Mouse (Mus musculus) limb, embryonic 11.5 days (tissue): Measurements from ENCODE around the gene Mical2. TPM values are rescaled to one million over a fixed set of nuclear protein-coding genes. Genes with fewer than 3 reads are reported as not detected.

Experiments used
- ATAC-seq: fragments of 200-750 bp; cut with Nextera tagmentation; 2 replicates; pipeline ENCODE4 v1.8.0; 2017; ENCODE audit warnings: low read depth; ENCODE audit not compliant: insufficient number of reproducible peaks, low FRiP score, low TSS enrichment
- DNase-seq: peaks from one replicate; pipeline ENCODE4 v3.0.0-alpha.2; 2015; ENCODE audit warnings: low spot score
- H3K27ac ChIP-seq: fragments of 300-500 bp; sonication (generic); replicated peaks from 2 replicates; pipeline ENCODE4 v1.5.1; 2014; ENCODE audit warnings: low read depth, mild to moderate bottlenecking, low read length
- H3K27me3 ChIP-seq: fragments of 300-500 bp; sonication (generic); 2 replicates; pipeline ENCODE4 v1.6.1; 2014; ENCODE audit warnings: mild to moderate bottlenecking, low read length, mixed read lengths; ENCODE audit not compliant: control insufficient read depth, insufficient read depth
- H3K36me3 ChIP-seq: fragments of 300-500 bp; sonication (generic); 2 replicates; pipeline ENCODE4 v1.6.1; 2014; ENCODE audit warnings: mild to moderate bottlenecking, low read length, moderate library complexity, mixed read lengths; ENCODE audit not compliant: control insufficient read depth, insufficient read depth
- H3K4me1 ChIP-seq: fragments of 300-500 bp; sonication (generic); 2 replicates; pipeline ENCODE4 v1.6.1; 2014; ENCODE audit warnings: low read length, mixed read lengths; ENCODE audit not compliant: control insufficient read depth, insufficient read depth
- H3K4me2 ChIP-seq: fragments of 300-500 bp; sonication (generic); 2 replicates; pipeline ENCODE4 v1.6.1; 2014; ENCODE audit warnings: low read depth, mild to moderate bottlenecking, moderate library complexity; ENCODE audit not compliant: severe bottlenecking
- H3K4me3 ChIP-seq: fragments of 300-500 bp; sonication (generic); 2 replicates; pipeline ENCODE4 v1.5.1; 2014; ENCODE audit warnings: low read depth, low read length
- H3K9ac ChIP-seq: fragments of 300-500 bp; sonication (generic); 2 replicates; pipeline ENCODE4 v1.6.1; 2014; ENCODE audit warnings: mild to moderate bottlenecking, low read length
- H3K9me3 ChIP-seq: fragments of 300-500 bp; sonication (generic); 2 replicates; pipeline ENCODE4 v1.6.1; 2016; ENCODE audit warnings: low read length; ENCODE audit not compliant: control insufficient read depth
- WGBS: fragments of 180-500 bp; shearing (Covaris S2); extraction: QIAGEN DNeasy Blood & Tissue Kit; methylation state at CpG from one replicate; pipeline ENCODE4 v1.1.7; 2014; 5-methylcytosine and 5-hydroxymethylcytosine counted together
- polyA plus RNA-seq: library from polyadenylated mRNA; unstranded; fragments of >200 nt; fragmentation: Nextera tagmentation; extraction: Ambion mirVana; gene quantifications from 2 replicates; pipeline ENCODE4 v1.2.1, GENCODE M21; 2014

The Mical2 gene
- polyA plus RNA-seq, 1 experiment from 2014 or later = 2.3 TPM

DNA sequence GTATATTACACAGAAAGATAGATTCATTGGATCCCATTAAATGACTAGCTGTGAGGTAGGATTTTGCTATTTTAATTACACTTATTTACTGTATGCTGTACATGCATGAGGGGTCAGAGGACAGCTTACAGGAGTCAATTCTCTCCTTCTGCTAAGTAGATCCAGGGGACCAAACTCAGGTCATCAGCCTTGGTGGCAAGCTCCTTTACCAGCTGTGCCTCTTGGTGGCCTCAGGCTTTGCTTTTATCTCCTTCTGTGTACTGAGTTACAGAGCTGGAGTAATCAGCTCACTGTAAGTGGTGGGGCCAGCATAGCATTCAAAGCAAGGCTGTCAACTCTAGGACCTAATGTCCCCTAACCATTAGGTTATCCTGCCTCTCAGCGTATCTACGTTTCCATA lies 229.3 kb downstream of the Mical2 start:
- H3K4me1 ChIP-seq = peaks cover 20% of the 10 kb centered on the region
- 88% methylated on average over 2 of the region's 2 CpGs for WGBS

DNA sequence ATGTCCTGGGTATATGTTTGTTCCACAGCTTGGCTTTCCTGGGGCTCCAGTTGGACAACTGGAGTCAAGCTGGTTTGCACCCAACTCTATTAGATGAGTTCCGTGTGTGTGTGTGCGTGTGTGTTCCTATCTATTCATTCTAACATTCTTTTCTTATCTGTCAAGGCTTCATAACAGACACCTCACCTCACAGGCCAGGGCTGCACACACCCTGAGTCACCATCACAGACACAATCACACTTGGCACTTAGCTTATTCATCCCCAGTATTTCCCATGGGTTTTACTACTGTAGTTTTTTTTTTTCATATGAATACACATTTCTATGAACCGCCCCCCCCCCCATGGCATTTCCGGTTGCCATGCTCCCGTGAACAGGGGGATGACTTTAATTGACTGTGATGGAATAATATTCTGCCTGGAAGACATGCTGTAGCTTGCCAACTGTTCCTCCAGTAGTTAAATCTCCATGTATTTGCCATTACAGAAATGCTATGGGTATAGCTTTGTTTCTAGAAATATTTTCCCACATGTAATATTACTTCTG lies 230.0 kb downstream of the Mical2 start:
- Histone ChIP-seq H3K36me3 (no peaks in the 10 kb centered on the region), H3K27ac (no peak overlapping the region), H3K27me3 (no peaks in the 10 kb centered on the region), H3K9me3 (no peaks in the 10 kb centered on the region), H3K9ac (no peak overlapping the region), H3K4me2 (no peak overlapping the region), H3K4me3 (no peak overlapping the region), H3K4me1 (peaks cover 20% of the 10 kb centered on the region)
- ATAC-seq (no peak), DNase-seq (no peak)
- 91% methylated on average over 5 of the region's 5 CpGs for WGBS

More for the DNA sequence above, 229.3 kb downstream of the Mical2 start:
- H3K27ac ChIP-seq = no peak overlapping the region
- no peak for ATAC-seq
- H3K4me3 ChIP-seq = no peak overlapping the region
- no peak overlapping the region for H3K4me2 ChIP-seq
- no peak for DNase-seq
- no peaks in the 10 kb centered on the region for H3K9me3 ChIP-seq
- H3K36me3 ChIP-seq = no peaks in the 10 kb centered on the region
- H3K9ac ChIP-seq = no peak overlapping the region
- no peaks in the 10 kb centered on the region for H3K27me3 ChIP-seq

DNA sequence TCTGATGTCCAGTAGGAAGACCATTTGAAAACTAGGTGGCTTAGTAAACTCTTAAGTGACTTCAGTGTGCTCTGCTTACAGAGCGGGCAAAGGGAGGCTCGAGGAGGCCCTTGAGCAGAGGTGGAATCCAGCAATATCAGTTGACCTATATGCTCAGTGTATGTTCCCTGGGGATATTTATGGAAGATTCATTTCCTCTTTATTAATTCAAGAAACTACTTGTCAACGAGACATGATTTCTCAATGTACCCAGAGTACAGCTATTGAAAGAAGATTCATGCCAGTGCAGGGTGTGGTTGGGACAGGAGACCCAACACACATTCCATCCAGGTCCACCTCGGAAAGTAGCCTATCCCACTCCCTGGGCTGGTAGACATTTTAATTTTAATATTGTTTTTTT lies 231.7 kb downstream of the Mical2 start:
- DNase-seq (no peak), ATAC-seq (no peak)
- Histone ChIP-seq H3K9me3 (no peaks in the 10 kb centered on the region), H3K4me2 (no peak overlapping the region), H3K4me1 (peaks cover 20% of the 10 kb centered on the region), H3K9ac (no peak overlapping the region), H3K4me3 (no peak overlapping the region), H3K36me3 (no peaks in the 10 kb centered on the region), H3K27ac (no peak overlapping the region), H3K27me3 (no peaks in the 10 kb centered on the region)
- WGBS = 95% methylated on average over 4 of the region's 4 CpGs

DNA sequence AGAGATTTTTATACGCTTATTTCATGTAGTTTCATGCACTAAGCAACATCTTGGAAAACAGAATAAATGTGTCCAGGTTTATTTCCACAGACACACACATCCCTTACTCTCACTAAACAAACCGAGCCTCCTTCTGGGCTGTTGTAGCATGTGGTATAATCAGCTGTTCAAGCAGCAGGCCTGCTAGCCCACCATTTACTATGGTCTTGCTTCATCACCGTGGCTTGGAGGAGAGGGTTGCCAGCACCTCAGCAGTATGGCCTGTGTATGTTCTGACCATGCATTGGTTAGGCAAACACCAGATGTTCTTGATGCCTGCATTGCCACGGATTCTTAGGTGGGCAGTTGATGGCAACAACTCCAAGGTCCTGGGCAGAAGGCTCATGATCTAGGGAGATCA lies 232.3 kb downstream of the Mical2 start:
- no peak for ATAC-seq

DNA sequence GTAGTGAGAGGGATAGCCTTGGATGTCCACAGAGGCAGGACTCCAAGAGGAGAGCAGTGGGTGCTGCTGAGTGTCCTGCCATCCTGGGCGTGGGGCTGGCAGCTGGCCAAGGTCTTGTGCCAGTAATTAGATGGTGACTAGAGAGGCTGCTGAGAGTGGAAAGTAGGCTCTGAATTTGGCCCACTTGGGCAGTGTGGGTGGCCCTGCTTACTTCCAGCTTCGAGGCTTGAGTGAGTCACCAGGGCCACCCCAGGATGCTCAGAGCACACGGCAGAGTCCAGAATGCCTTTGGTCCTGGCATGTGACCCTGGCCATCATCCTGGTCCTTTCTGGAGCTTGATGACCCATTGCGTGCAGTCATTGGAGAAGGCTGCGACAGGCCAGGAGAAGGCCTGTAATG lies 232.8 kb downstream of the Mical2 start:
- no peak overlapping the region for H3K4me2 ChIP-seq

More for the DNA sequence above, 232.3 kb downstream of the Mical2 start:
- peaks cover 25% of the 10 kb centered on the region for H3K4me1 ChIP-seq
- H3K27me3 ChIP-seq = no peaks in the 10 kb centered on the region
- H3K36me3 ChIP-seq = no peaks in the 10 kb centered on the region
- H3K4me3 ChIP-seq = no peak overlapping the region
- no peak for DNase-seq
- H3K4me2 ChIP-seq = no peak overlapping the region
- H3K9me3 ChIP-seq = no peaks in the 10 kb centered on the region
- no peak overlapping the region for H3K9ac ChIP-seq
- no peak overlapping the region for H3K27ac ChIP-seq
- 88% methylated on average over 4 of the region's 4 CpGs for WGBS

More for the DNA sequence above, 232.8 kb downstream of the Mical2 start:
- H3K9me3 ChIP-seq = no peaks in the 10 kb centered on the region
- no peak overlapping the region for H3K9ac ChIP-seq
- 50% methylated on average over 5 of the region's 5 CpGs for WGBS
- no peak overlapping the region for H3K27ac ChIP-seq
- DNase-seq (no peak), ATAC-seq (no peak)
- H3K36me3 ChIP-seq = no peaks in the 10 kb centered on the region
- no peaks in the 10 kb centered on the region for H3K27me3 ChIP-seq
- H3K4me1 ChIP-seq = peaks cover 30% of the 10 kb centered on the region
- no peak overlapping the region for H3K4me3 ChIP-seq

Other genes starting within 250 kb of the Mical2 start
- gene Usp47, start 202.4 kb upstream of the Mical2 start, polyA plus RNA-seq = 99.7 and 115 TPM in 2 replicates
- 7.1 and 8.3 TPM in 2 replicates for gene Dkk3, start 66.8 kb upstream of the Mical2 start, polyA plus RNA-seq
- 64.2 and 68.8 TPM in 2 replicates for gene Parva, start 201.6 kb downstream of the Mical2 start, polyA plus RNA-seq